Mouse (Mus musculus) heart, adult 8-10 months (tissue): ENCODE data around the gene Olfr484. TPM values are rescaled to one million over a fixed set of nuclear protein-coding genes. Genes with fewer than 3 reads are reported as not detected.
"Not testable (repeated sequence)": the region's sequence is repeated elsewhere in the genome, so short reads cannot be mapped to it uniquely, and the experiment has no call there.

Experiments used
- DNase-seq: peaks from one replicate; pipeline ENCODE4 v3.0.0; 2022; ENCODE audit warnings: low spot score
- total RNA-seq, 4 experiments: library from RNA; stranded (reverse); gene quantifications; 2 replicates each; pipeline ENCODE4 v1.2.4; 2022

Gene Olfr484
- not detected for total RNA-seq

DNA sequence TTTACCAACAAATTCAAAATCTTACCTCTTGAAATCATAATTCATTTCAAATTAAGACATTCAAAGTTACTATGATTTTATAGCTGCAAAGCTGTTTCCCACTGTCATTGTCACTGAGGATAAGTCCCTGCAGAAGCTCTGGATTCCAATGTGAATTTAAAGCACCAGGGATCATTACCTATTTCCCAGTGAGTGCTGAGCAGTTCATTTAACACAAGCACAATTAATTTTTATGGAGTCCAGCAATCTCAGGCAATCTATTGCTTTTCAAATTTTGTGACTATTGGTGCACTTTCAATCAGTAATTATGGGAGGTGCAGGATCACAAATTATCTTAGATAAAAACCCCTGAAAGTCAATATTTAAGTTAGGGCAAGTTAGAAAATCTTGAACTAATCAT, at the start of gene Olfr484:
Gene Olfr484 (minus strand): TSS at position 101 of the 400 bp plus-strand sequence.
- DNase-seq: no peak

DNA sequence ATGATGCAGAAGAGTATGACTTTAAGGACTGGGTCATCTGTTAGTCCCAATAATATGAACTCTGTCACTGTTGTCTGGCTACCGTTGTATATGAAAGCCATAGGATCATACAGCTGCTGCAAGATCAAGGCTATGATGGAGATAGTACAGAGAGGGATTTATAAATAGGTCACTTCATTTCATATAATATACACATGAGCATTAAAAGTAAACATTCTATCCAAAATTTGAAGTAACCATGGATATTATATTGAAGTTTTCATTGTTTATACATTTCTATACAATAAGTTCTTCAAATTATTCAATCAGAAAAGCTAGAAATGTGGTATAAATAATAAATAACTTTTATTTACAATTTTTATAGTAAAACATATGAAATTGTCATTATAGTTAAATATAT, 45.4 kb upstream of the Olfr484 start, which contains the start of gene Olfr486:
Gene Olfr486 (minus strand): TSS at position 101 of the 400 bp plus-strand sequence.
- DNase-seq: not testable (repeated sequence)

DNA sequence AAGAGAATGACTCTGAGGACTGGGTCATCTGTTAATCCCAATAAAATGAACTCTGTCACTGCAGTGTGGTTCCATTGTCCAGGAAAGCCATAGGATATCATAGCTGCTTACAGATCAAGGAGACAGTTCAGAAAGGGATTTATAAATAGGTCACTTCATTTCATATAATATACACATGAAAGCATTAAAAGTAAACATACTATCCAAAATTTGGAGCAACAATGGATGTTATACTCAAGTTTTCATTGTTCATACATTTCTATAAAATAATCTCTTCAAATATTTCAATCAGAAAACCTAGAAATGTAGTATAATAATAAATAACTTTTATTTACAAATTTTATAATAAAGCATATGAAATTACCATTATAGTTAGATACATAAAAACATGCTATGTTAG, 32.5 kb upstream of the Olfr484 start, which contains the start of gene Olfr485:
Gene Olfr485 (minus strand): TSS at position 101 of the 400 bp plus-strand sequence.
- no peak for DNase-seq

DNA sequence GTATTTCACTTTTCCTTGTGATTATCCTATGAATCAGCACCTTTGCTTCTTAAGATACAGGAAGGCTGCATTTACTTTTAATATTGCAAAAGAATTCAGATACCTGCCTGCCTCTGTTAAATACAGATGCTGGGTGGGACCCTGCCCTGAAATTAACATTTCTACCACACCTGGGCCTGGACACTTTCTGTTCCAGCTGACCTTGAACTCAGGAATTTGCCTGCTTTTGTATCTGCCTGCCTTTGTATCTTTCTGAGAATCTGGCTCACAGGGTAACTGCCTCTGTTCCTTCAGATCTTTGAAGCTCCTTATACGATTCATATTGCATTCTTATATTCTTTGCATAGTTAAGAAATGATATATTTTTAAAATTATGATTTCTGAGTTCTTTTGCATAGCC, 5.8 kb downstream of the Olfr484 start:
- no peak for DNase-seq

DNA sequence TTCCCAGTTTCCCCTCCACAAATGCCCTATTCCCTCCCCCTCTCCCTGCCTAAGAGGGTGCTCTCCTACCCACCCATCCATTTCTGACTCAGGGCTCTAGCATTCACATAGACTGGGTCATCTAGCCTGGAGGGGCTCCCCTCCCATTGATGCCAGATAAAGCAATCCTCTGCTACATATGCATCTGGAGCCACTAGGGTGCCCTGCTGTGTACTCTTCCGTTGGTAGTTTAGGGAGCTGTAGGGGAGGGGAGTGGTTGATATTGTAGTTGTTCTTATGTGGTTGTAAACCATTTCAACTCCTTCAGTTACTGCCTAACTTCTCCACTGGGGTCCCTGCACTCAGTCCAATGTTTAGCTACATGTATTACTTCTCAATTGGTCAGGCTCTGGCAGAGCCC, 6.6 kb downstream of the Olfr484 start:
- no peak for DNase-seq

DNA sequence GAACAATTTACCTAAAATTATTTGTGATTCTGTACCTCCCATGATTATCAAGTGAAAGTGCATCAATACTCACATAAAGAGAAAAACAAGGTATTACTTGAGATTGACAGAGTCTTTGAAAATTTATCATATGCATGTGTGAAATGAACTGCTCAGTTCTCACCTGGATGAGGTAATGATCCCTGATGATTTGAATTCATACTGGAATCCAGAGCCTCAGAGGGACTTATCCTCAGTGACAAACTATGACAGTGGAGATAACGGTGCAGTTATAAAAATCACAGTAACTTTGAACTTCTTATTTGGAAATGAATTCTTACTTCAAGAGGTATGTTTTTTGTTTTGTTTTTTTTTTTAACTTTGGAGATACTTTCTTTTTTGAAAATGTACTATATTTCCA, 26.7 kb downstream of the Olfr484 start, which contains the start of gene Olfr483:
Gene Olfr483 (plus strand): TSS at position 301 of the 400 bp plus-strand sequence.
- no peak for DNase-seq

DNA sequence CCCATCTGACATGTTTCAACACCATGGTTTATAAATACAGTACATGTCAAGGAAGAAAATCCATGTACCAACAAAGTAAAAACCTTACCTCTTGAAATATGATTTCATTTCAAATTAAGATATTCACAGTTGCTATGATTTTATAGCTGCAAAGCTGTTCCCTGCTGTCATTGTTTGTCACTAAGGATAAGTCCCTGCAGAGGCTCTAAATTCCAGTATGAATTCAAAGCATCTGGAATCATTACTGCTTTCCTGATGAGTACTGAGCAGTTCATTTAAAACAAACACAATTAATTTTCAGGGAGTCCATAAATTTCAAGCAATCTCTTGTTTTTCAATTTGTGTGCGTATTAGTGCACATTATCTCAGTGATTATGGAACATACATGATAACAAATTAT, 29.8 kb downstream of the Olfr484 start, which contains the start of gene Olfr482:
Gene Olfr482 (minus strand): TSS at position 101 of the 400 bp plus-strand sequence.
- DNase-seq: no peak

DNA sequence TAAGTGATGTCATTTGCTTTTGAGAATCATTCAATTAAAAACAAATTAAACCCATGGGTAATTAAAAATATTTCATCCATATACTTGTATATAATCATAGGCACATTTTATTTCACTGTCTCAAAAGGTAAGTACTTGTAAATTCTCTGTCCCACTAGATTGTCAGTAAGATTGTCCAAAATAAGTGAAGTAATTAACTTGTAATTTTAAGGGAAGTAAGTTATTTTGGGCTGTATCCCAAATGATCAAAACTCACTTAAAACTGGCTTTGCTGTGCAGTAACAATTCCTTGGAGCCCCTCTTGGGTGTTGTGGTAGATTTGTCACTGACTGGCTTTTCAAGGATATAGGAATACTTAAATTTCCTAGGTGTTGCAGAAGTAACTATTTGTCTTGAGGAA, 47.7 kb downstream of the Olfr484 start, which contains the start of gene Olfr481:
Gene Olfr481 (plus strand): TSS at position 301 of the 400 bp plus-strand sequence.
- DNase-seq: no peak

Other genes starting within 250 kb of the Olfr484 start
- not detected for gene Olfr472, start 229.5 kb downstream of the Olfr484 start, total RNA-seq
- gene Olfr473, start 197.0 kb downstream of the Olfr484 start, total RNA-seq: not detected
- gene Olfr474, start 172.8 kb downstream of the Olfr484 start, total RNA-seq: not detected
- gene Olfr476, start 162.6 kb downstream of the Olfr484 start, total RNA-seq: not detected
- under 1 TPM in 1 of 4 experiments, not detected in 3; 0.09 TPM for gene Olfr477, start 140.8 kb downstream of the Olfr484 start, total RNA-seq
- gene Olfr478, start 93.5 kb downstream of the Olfr484 start, total RNA-seq: not detected
- not detected for gene Olfr479, start 76.8 kb downstream of the Olfr484 start, total RNA-seq
- not detected for gene Olfr480, start 60.1 kb downstream of the Olfr484 start, total RNA-seq
- not detected for gene Olfr481, start 47.6 kb downstream of the Olfr484 start, total RNA-seq
- under 1 TPM; 0.43 to 0.90 (median 0.77) TPM for gene Olfr482, start 29.9 kb downstream of the Olfr484 start, total RNA-seq
- gene Olfr483, start 26.6 kb downstream of the Olfr484 start, total RNA-seq: not detected
- gene Olfr485, start 32.4 kb upstream of the Olfr484 start, total RNA-seq: not detected
- not detected for gene Olfr486, start 45.3 kb upstream of the Olfr484 start, total RNA-seq
- not detected for gene Olfr487, start 87.2 kb upstream of the Olfr484 start, total RNA-seq
- not detected for gene Olfr488, start 130.9 kb upstream of the Olfr484 start, total RNA-seq
- not detected for gene Olfr490, start 161.5 kb upstream of the Olfr484 start, total RNA-seq
- not detected for gene Olfr491, start 186.0 kb upstream of the Olfr484 start, total RNA-seq
- not detected for gene Olfr492, start 196.2 kb upstream of the Olfr484 start, total RNA-seq
- not detected for gene Olfr493, start 219.5 kb upstream of the Olfr484 start, total RNA-seq
- gene Olfr494, start 237.9 kb upstream of the Olfr484 start, total RNA-seq: not detected